Mouse (Mus musculus): ENCODE measurements around the gene Magea6.
"Not testable (repeated sequence)": the region's sequence is repeated elsewhere in the genome, so short reads cannot be mapped to it uniquely, and the experiment has no call there.

The Magea6 gene

GRCm38 (mm10) chrX:154935887-154936286 lies at the start of gene Magea6:
TSS of gene Magea6 (minus strand) at chrX:154935987.
- DNase-seq (ENCODE audit: low read depth): not testable (repeated sequence)

DNA sequence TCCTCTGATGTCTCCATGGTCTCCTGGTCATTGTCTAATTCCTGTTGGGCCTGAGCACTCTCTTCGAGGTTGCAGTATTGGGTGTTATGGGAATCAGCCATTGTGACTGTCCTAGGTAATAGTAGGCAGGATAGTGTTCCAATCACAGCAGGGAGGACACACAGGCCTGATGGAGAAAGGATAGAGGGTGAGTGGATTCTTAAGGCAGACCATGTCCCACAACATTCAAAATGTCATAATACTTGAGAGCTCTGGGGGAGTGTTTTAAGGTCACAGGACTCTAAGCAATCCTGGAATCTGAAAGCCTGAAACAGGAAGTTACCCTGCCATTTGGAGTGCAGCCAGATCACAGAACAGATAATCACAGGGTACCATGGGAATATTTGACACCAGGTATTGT lies 13.6 kb upstream of the Magea6 start, which contains the start of gene Magea3:
Magea3 (minus strand) TSS at position 101 of the 400 bp plus-strand sequence.
- not testable (repeated sequence) for DNase-seq (ENCODE audit: low read depth)

- DNase-seq (ENCODE audit: low read depth): not testable (repeated sequence)
These were observed 45.6 kb downstream of the Magea6 start, which contains the start of gene Cldn34b1 for GRCm38 (mm10) chrX:154890167-154890566. TSS of gene Cldn34b1 (minus strand) at chrX:154890267.
